Comparison of ENCODE assay signal across 7 mouse cellular contexts in the genomic region with DNA sequence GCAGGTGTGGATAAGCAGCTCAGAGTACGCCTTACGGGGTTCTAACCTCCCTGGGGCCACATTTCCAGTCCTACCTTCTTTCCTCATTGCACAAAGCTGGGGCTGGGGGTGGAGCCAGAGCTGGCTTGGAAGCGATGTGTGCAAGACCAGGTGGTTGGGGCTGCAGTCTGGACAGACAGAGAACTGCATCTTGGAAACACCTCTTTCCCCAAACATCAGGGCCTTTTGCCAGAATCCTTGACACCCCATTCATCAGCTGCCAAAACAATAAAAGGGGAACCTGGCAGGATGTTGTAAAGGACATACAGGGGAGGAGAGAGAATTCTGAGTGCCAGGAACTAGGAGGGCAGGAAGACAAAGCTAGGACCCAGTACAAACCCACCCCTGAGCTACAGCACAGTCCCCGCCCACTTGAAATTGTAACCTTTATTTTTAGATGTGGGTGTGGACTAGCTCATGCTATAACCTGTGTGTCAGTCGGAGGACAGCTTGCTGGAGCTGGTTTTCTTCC. TPM values are rescaled to one million over a fixed set of nuclear protein-coding genes. Genes with fewer than 3 reads are reported as not detected.
DNase-seq lines count a peak whose midpoint lies in the region; ATAC-seq and TF ChIP-seq lines count a peak whose summit lies in the region.

No protein-coding gene starts in this region.

- H3K4me1 ChIP-seq in thymus, adult 2 months (replicated peaks; ENCODE audit: control insufficient read depth, insufficient read depth, low read length): peaks cover 26% of the 10 kb centered on the region
- H3K4me1 ChIP-seq in embryonic facial prominence, embryonic 10.5 days: peaks cover 29% of the 10 kb centered on the region
- H3K4me1 ChIP-seq in stomach, postnatal 0 days (replicated peaks; ENCODE audit: control insufficient read depth, insufficient read depth): no peaks in the 10 kb centered on the region

- no peak overlapping the region for H3K4me3 ChIP-seq in thymus, adult 2 months (ENCODE audit: control insufficient read depth, insufficient read depth, low read length)
- peak overlapping the region; percentile 13; the same call in 1 of the 2 replicates for H3K4me3 ChIP-seq in embryonic facial prominence, embryonic 10.5 days
- no peak overlapping the region for H3K4me3 ChIP-seq in stomach, postnatal 0 days (ENCODE audit: low read depth, low read length)

- WGBS in thymus, adult 2 months: 5% methylated on average over 5 of the region's 5 CpGs
- 45% methylated on average over 5 of the region's 5 CpGs for WGBS in embryonic facial prominence, embryonic 10.5 days
- WGBS in stomach, postnatal 0 days: 15% methylated on average over 5 of the region's 5 CpGs

- no peaks in the 10 kb centered on the region for H3K27me3 ChIP-seq in thymus, adult 2 months (ENCODE audit: control insufficient read depth, insufficient read depth, low read length)
- H3K27me3 ChIP-seq in embryonic facial prominence, embryonic 10.5 days (replicated peaks; ENCODE audit: low read depth, poor library complexity, severe bottlenecking): no peaks in the 10 kb centered on the region
- H3K27me3 ChIP-seq in stomach, postnatal 0 days (ENCODE audit: control insufficient read depth, insufficient read depth, low read length): no peaks in the 10 kb centered on the region

- no peaks in the 10 kb centered on the region for H3K9me3 ChIP-seq in embryonic facial prominence, embryonic 10.5 days
- H3K9me3 ChIP-seq in stomach, postnatal 0 days (ENCODE audit: control insufficient read depth, low read length): no peaks in the 10 kb centered on the region

- no peak for TF ChIP-seq POLR2A in thymus, adult 2 months (IDR thresholded peaks at IDR 0.05; ENCODE audit: control insufficient read depth, extremely low read depth, insufficient read depth, low read length, poor library complexity)

- peak; percentile 46 for DNase-seq in thymus, adult 2 months
- DNase-seq in thymus, adult 18-20 months: no peak
- DNase-seq in embryonic facial prominence, embryonic 10.5 days (ENCODE audit: low spot score): no peak
- DNase-seq in kidney, postnatal 4 days: peak; percentile 52 to 62
- DNase-seq in stomach, postnatal 0 days (ENCODE audit: low spot score): peak; percentile 62
- DNase-seq in layer of hippocampus, adult 9-11 months: no peak
- no peak for DNase-seq in layer of hippocampus, postnatal 10 days (ENCODE audit: low spot score in 2 of 2)

- no peak overlapping the region for H3K9ac ChIP-seq in stomach, postnatal 0 days (ENCODE audit: low read length)

- no peak for TF ChIP-seq EP300 in stomach, postnatal 0 days (optimal IDR thresholded peaks at IDR 0.05)

- H3K36me3 ChIP-seq in thymus, adult 2 months (ENCODE audit: control insufficient read depth, insufficient read depth, low read length): no peaks in the 10 kb centered on the region
- peaks cover 15% of the 10 kb centered on the region for H3K36me3 ChIP-seq in embryonic facial prominence, embryonic 10.5 days (replicated peaks)
- H3K36me3 ChIP-seq in stomach, postnatal 0 days (ENCODE audit: control insufficient read depth, insufficient read depth, low read length): 0 out of 2 replicates have a peak, but pooled peaks cover 2% of the 10 kb centered on the region

- ATAC-seq in stomach, postnatal 0 days (ENCODE audit: low FRiP score, low TSS enrichment): peak; percentile 33; the same call in 1 of the 2 replicates

- H3K27ac ChIP-seq in thymus, adult 2 months (ENCODE audit: control insufficient read depth, insufficient read depth, low read length): peak overlapping the region; percentile 48
- no peak overlapping the region for H3K27ac ChIP-seq in embryonic facial prominence, embryonic 10.5 days (replicated peaks)
- H3K27ac ChIP-seq in stomach, postnatal 0 days (replicated peaks): 0 out of 2 replicates have a peak overlapping the region, but pooled peaks have one; percentile 14

- TF ChIP-seq CTCF in thymus, adult 2 months (IDR thresholded peaks at IDR 0.05; ENCODE audit: borderline replicate concordance, control insufficient read depth, extremely low read depth, insufficient read depth, low read length, poor library complexity): 0 out of 2 replicates have a peak, but pooled peaks have one; percentile 30
- no peak; the same call in 1 of the 2 replicates for TF ChIP-seq CTCF in stomach, postnatal 0 days (IDR thresholded peaks at IDR 0.05; ENCODE audit: low read depth)

- no peak overlapping the region for H3K4me2 ChIP-seq in stomach, postnatal 0 days (replicated peaks; ENCODE audit: low read depth)

RNA-seq across cellular contexts. Expression of gene Ppp1r35, which starts 2.2 kb away (rescaled TPM):
- 101 and 120 TPM in 2 replicates for polyA plus RNA-seq in thymus, adult 2 months (2012; rRNA removed)
- 47.9 and 49.1 TPM in 2 replicates for polyA plus RNA-seq in embryonic facial prominence, embryonic 10.5 days (2016; fragmentation: Nextera tagmentation; extraction: Ambion mirVana)
- 16.8 and 17.2 TPM in 2 replicates for polyA plus RNA-seq in stomach, postnatal 0 days (2015; fragmentation: Nextera tagmentation; extraction: Ambion mirVana)
- 10 to 100 TPM; 23.2 to 31.6 TPM for total RNA-seq in layer of hippocampus, postnatal 10 days (2021)

RNA-seq across cellular contexts. Expression of gene Mepce, which starts 11.0 kb away (rescaled TPM):
- 81.9 and 87.5 TPM in 2 replicates for polyA plus RNA-seq in thymus, adult 2 months (2012; rRNA removed)
- 9.1 and 11.5 TPM in 2 replicates for polyA plus RNA-seq in embryonic facial prominence, embryonic 10.5 days (2016; fragmentation: Nextera tagmentation; extraction: Ambion mirVana)
- 5.8 and 6.8 TPM in 2 replicates for polyA plus RNA-seq in stomach, postnatal 0 days (2015; fragmentation: Nextera tagmentation; extraction: Ambion mirVana)
- total RNA-seq in layer of hippocampus, postnatal 10 days (2021): 10 to 100 TPM; 33.0 to 33.7 TPM

RNA-seq across cellular contexts. Expression of gene Zcwpw1, which starts 11.1 kb away (rescaled TPM):
- polyA plus RNA-seq in thymus, adult 2 months (2012; rRNA removed): 4.6 TPM in 2 replicates
- 14.5 and 17.5 TPM in 2 replicates for polyA plus RNA-seq in embryonic facial prominence, embryonic 10.5 days (2016; fragmentation: Nextera tagmentation; extraction: Ambion mirVana)
- polyA plus RNA-seq in stomach, postnatal 0 days (2015; fragmentation: Nextera tagmentation; extraction: Ambion mirVana): 2.6 and 2.7 TPM in 2 replicates
- 1 to 10 TPM; 4.8 to 6.3 TPM for total RNA-seq in layer of hippocampus, postnatal 10 days (2021)

RNA-seq across cellular contexts. Expression of gene Tsc22d4, which starts 30.9 kb away (rescaled TPM):
- polyA plus RNA-seq in thymus, adult 2 months (2012; rRNA removed): 670 and 672 TPM in 2 replicates
- 89.8 and 94.3 TPM in 2 replicates for polyA plus RNA-seq in embryonic facial prominence, embryonic 10.5 days (2016; fragmentation: Nextera tagmentation; extraction: Ambion mirVana)
- 100 and 110 TPM in 2 replicates for polyA plus RNA-seq in stomach, postnatal 0 days (2015; fragmentation: Nextera tagmentation; extraction: Ambion mirVana)
- 100 to 1,000 TPM; 141 to 146 TPM for total RNA-seq in layer of hippocampus, postnatal 10 days (2021)

RNA-seq across cellular contexts. Expression of gene Nyap1, which starts 35.1 kb away (rescaled TPM):
- polyA plus RNA-seq in thymus, adult 2 months (2012; rRNA removed): 97.2 and 110 TPM in 2 replicates
- polyA plus RNA-seq in embryonic facial prominence, embryonic 10.5 days (2016; fragmentation: Nextera tagmentation; extraction: Ambion mirVana): 3.0 and 3.6 TPM in 2 replicates
- 1.0 TPM in 2 replicates for polyA plus RNA-seq in stomach, postnatal 0 days (2015; fragmentation: Nextera tagmentation; extraction: Ambion mirVana)
- total RNA-seq in layer of hippocampus, postnatal 10 days (2021): 100 to 1,000 TPM; 100 to 105 TPM

Comparison
In these comparisons a context has a peak if more than half of its experiments do, and no peak if none do; other contexts are left out.
1. DNase-seq: peak in thymus, adult 2 months (single experiment), kidney, postnatal 4 days (2 of 2) and stomach, postnatal 0 days (single experiment); none in thymus, adult 18-20 months (0 of 2), embryonic facial prominence, embryonic 10.5 days (single experiment), layer of hippocampus, adult 9-11 months (single experiment) and layer of hippocampus, postnatal 10 days (0 of 2).